Mouse (Mus musculus): ENCODE data around the gene Xlr4c. TPM values are rescaled to one million over a fixed set of nuclear protein-coding genes. Genes with fewer than 3 reads are reported as not detected.
A peak's percentile ranks its signal among the peaks of the same experiment; 100 is the strongest.
"Not testable (repeated sequence)": the region's sequence is repeated elsewhere in the genome, so short reads cannot be mapped to it uniquely, and the experiment has no call there.

Gene Xlr4c
- polyA plus RNA-seq (2012; rRNA removed) (0.12 and 0.19 TPM in 2 replicates), polyA plus RNA-seq (2014; fragmentation: Nextera tagmentation; extraction: Ambion mirVana) (0.20 and 0.49 TPM in 2 replicates)

DNA sequence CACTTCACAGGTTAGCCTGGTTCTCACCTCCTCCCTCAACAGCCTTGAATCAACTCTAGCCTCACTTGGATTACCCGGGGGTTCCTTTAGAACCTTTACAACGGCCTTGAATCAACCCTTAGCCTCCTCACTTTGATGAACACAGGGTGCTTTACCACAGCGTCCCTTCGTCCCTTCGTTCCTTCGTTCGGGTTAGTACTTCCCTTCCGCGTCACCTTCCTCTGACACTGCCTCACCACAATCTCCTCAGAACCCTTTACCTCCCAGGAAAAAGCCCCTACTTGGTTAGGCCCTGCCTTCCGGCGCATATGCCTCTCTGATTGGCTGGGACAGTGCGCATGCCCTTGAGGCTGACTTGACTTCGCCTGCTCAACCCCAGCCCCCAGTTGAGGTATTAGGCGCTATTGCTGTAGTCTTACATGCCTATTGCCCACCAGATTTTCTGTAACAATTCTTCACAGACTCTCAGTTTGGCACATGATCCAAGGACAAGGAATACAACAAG, at the start of gene Xlr4c:
Gene Xlr4c (minus strand): TSS at position 310 of the 505 bp plus-strand sequence.
- H3K9me3 ChIP-seq (ENCODE audit: control insufficient read depth, low read length); H3K4me2 ChIP-seq (ENCODE audit: low read depth); DNase-seq (ENCODE audit: low read depth in 3 of 3, low spot score in 3 of 3); H3K4me1 ChIP-seq (replicated peaks; ENCODE audit: control insufficient read depth in 2 of 2, insufficient read depth in 2 of 2, low read length in 1 of 2); H3K27me3 ChIP-seq (ENCODE audit: control insufficient read depth, insufficient read depth, low read length); H3K9ac ChIP-seq (replicated peaks); ATAC-seq (ENCODE audit: insufficient read depth); H3K4me3 ChIP-seq (ENCODE audit: insufficient read depth in 1 of 2, low read depth in 2 of 2, low read length in 2 of 2); H3K36me3 ChIP-seq (replicated peaks; ENCODE audit: control insufficient read depth, insufficient read depth, low read depth); H3K27ac ChIP-seq: not testable (repeated sequence)
- 61% methylated on average over 13 of the region's 14 CpGs for WGBS (ENCODE audit: insufficient replicate concordance)

DNA sequence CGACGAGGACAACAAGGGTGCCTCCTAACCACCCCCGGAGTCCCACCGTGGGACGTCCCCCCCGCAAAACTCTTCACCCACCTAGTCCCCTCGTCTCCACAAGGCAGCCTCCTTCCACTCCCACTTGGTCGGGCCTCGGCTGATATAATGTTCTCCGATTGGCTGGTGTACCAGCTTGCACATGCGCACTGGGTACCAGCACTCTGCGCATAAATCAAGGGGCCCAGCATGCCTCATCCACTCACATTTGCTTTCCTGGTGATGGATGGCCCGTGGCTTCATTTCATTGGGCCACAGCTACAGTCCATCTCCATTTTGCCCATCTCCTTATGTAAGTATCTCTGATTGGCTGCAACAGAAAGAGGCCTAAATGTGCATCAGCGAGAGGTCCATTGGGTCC, 22.3 kb upstream of the Xlr4c start, which contains the start of gene Xlr3c:
Gene Xlr3c (minus strand): TSS at position 121 of the 400 bp plus-strand sequence.
- H3K27me3 ChIP-seq (ENCODE audit: control insufficient read depth, insufficient read depth, low read length); H3K27ac ChIP-seq; H3K4me1 ChIP-seq (replicated peaks; ENCODE audit: control insufficient read depth in 2 of 2, insufficient read depth in 2 of 2, low read length in 1 of 2); H3K9me3 ChIP-seq (ENCODE audit: control insufficient read depth, low read length); H3K36me3 ChIP-seq (replicated peaks; ENCODE audit: control insufficient read depth, insufficient read depth, low read depth); H3K9ac ChIP-seq (replicated peaks); H3K4me3 ChIP-seq (ENCODE audit: insufficient read depth in 1 of 2, low read depth in 2 of 2, low read length in 2 of 2); DNase-seq (ENCODE audit: low read depth in 3 of 3, low spot score in 3 of 3); H3K4me2 ChIP-seq (ENCODE audit: low read depth); ATAC-seq (ENCODE audit: insufficient read depth): not testable (repeated sequence)
- 67% methylated on average over 14 of the region's 14 CpGs for WGBS (ENCODE audit: insufficient replicate concordance)

DNA sequence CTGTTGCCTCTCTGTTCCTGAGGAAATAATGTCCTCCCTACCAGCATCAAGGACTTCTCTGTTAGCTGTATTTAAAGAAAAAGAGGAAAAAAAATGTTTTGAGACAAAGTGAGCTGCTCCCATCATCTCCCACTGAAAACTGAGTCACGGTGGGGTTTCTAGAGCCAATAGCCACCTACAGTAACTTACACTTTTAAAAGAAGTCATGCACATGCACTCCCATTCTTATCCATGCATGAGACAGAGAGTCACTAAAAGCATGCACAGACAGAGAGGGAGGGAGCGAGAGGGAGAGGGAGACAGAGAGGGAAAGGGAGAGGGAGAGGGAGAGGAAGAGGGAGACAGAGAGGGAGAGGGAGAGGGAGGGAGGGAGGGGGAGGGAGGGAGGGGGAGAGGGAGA, 19.5 kb upstream of the Xlr4c start:
- not testable (repeated sequence) for H3K4me3 ChIP-seq (ENCODE audit: insufficient read depth in 1 of 2, low read depth in 2 of 2, low read length in 2 of 2); H3K27ac ChIP-seq; H3K9me3 ChIP-seq (ENCODE audit: control insufficient read depth, low read length); H3K9ac ChIP-seq (replicated peaks); H3K4me1 ChIP-seq (replicated peaks; ENCODE audit: control insufficient read depth in 2 of 2, insufficient read depth in 2 of 2, low read length in 1 of 2); H3K4me2 ChIP-seq (ENCODE audit: low read depth); H3K36me3 ChIP-seq (replicated peaks; ENCODE audit: control insufficient read depth, insufficient read depth, low read depth); H3K27me3 ChIP-seq (ENCODE audit: control insufficient read depth, insufficient read depth, low read length); DNase-seq (ENCODE audit: low read depth in 3 of 3, low spot score in 3 of 3); ATAC-seq (ENCODE audit: insufficient read depth)
- 61% methylated on average over 1 of the region's 2 CpGs for WGBS (ENCODE audit: insufficient replicate concordance)

DNA sequence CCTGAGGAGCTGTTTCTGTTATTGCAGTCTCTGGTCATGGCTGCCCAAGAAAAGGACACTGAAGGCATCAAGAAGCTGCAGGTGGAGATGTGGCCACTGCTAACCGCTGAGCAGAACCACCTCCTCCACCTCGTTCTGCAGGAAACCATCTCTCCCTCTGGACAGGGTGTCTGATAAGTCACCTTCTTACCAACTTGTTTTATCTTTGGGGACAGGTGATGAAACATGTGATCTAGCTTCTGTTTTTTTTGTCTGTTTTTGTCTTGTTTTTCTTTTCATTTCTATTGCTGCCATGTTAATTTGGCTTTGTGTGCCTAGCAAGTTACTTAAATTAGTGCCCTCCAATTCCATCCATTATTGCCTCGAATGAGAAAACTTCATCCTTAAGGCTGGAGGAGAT, 13.6 kb downstream of the Xlr4c start:
- TF ChIP-seq CTCF (IDR thresholded peaks at IDR 0.05; ENCODE audit: low read depth) = no peak
- TF ChIP-seq EP300 (IDR thresholded peaks at IDR 0.05; ENCODE audit: low read depth) = no peak

DNA sequence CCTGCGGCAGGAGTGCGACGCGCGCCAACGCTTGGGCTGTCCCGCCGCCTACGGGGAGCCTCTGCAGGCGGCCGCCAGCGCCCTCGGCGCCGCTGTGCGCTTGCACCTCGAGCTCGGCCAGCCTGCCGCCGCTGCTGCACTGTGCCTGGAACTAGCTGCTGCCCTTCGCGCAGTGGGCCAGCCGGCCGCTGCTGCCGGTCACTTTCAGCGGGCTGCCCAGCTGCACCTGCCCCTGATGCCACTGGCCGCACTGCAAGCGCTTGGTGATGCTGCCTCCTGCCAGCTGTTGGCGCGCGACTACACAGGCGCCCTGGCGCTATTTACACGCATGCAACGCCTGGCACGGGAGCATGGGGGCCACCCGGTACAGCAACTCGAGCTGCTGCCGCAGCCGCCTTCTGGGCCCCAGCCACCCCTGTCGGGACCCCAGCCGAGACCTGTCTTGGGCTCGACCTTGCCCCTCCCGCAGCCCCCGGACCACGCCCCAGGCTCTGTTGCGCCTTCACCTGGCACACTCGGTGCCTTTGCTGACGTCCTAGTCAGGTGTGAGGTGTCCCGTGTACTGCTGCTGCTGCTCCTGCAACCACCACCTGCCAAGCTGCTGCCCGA, 14.2 kb downstream of the Xlr4c start:
- DNase-seq (ENCODE audit: low read depth in 3 of 3, low spot score in 3 of 3) = no peak
- Histone ChIP-seq H3K4me3 (ENCODE audit: insufficient read depth in 1 of 2, low read depth in 2 of 2, low read length in 2 of 2) (peak overlapping the region; percentile 63 to 68), H3K27ac (no peak overlapping the region), H3K4me1 (replicated peaks; ENCODE audit: control insufficient read depth in 2 of 2, insufficient read depth in 2 of 2, low read length in 1 of 2) (no peaks in the 10 kb centered on the region), H3K9ac (replicated peaks) (peak overlapping the region; percentile 50), H3K9me3 (ENCODE audit: control insufficient read depth, low read length) (no peaks in the 10 kb centered on the region), H3K4me2 (ENCODE audit: low read depth) (peak overlapping the region; percentile 75), H3K27me3 (ENCODE audit: control insufficient read depth, insufficient read depth, low read length) (no peaks in the 10 kb centered on the region; the same call in 1 of the 2 replicates), H3K36me3 (replicated peaks; ENCODE audit: control insufficient read depth, insufficient read depth, low read depth) (no peaks in the 10 kb centered on the region)
- 12% methylated on average over 47 of the region's 51 CpGs for WGBS (ENCODE audit: insufficient replicate concordance)
- ATAC-seq (ENCODE audit: insufficient read depth) = peak; percentile 57
- TF ChIP-seq CTCF (IDR thresholded peaks at IDR 0.05; ENCODE audit: low read depth) (peak; percentile 23; the same call in 1 of the 2 replicates), EP300 (IDR thresholded peaks at IDR 0.05; ENCODE audit: low read depth) (no peak)

More for the DNA sequence above, 13.6 kb downstream of the Xlr4c start:
- DNase-seq (ENCODE audit: low read depth in 3 of 3, low spot score in 3 of 3) = no peak
- Histone ChIP-seq H3K9me3 (ENCODE audit: control insufficient read depth, low read length) (no peaks in the 10 kb centered on the region), H3K36me3 (replicated peaks; ENCODE audit: control insufficient read depth, insufficient read depth, low read depth) (no peaks in the 10 kb centered on the region), H3K4me1 (replicated peaks; ENCODE audit: control insufficient read depth in 2 of 2, insufficient read depth in 2 of 2, low read length in 1 of 2) (no peaks in the 10 kb centered on the region), H3K27ac (no peak overlapping the region), H3K27me3 (ENCODE audit: control insufficient read depth, insufficient read depth, low read length) (no peaks in the 10 kb centered on the region; the same call in 1 of the 2 replicates), H3K9ac (replicated peaks) (no peak overlapping the region), H3K4me3 (ENCODE audit: insufficient read depth in 1 of 2, low read depth in 2 of 2, low read length in 2 of 2) (peak overlapping the region; percentile 63 to 68), H3K4me2 (ENCODE audit: low read depth) (peak overlapping the region; percentile 75)
- no peak for ATAC-seq (ENCODE audit: insufficient read depth)
- 18% methylated on average over 3 of the region's 3 CpGs for WGBS (ENCODE audit: insufficient replicate concordance)
